Mouse (Mus musculus) limb, embryonic 14.5 days (tissue): Measurements from ENCODE around the gene Lnx1. TPM values are rescaled to one million over a fixed set of nuclear protein-coding genes. Genes with fewer than 3 reads are reported as not detected.
A peak's percentile ranks its signal among the peaks of the same experiment; 100 is the strongest.

ENCODE experiments used
- ATAC-seq: fragments of 200-750 bp; cut with Nextera tagmentation; 2 replicates; pipeline ENCODE4 v1.8.0; 2017; ENCODE audit warnings: low read depth, moderate number of reproducible peaks, moderate TSS enrichment; ENCODE audit not compliant: low FRiP score
- DNase-seq: peaks from one replicate; pipeline ENCODE4 v3.0.0-alpha.2; 2015; ENCODE audit warnings: low spot score
- H3K27ac ChIP-seq: fragments of 300-500 bp; sonication (generic); replicated peaks from 2 replicates; pipeline ENCODE4 v1.5.1; 2014; ENCODE audit warnings: low read depth, mild to moderate bottlenecking, low read length, moderate library complexity, mixed read lengths
- H3K27me3 ChIP-seq: fragments of 300-500 bp; sonication (generic); 2 replicates; pipeline ENCODE4 v1.6.1; 2014; ENCODE audit warnings: low read length, mixed read lengths; ENCODE audit not compliant: control insufficient read depth, insufficient read depth
- H3K36me3 ChIP-seq: fragments of 300-500 bp; sonication (generic); 2 replicates; pipeline ENCODE4 v1.6.1; 2014; ENCODE audit warnings: mild to moderate bottlenecking, low read length, moderate library complexity, mixed read lengths; ENCODE audit not compliant: control insufficient read depth, insufficient read depth
- H3K4me1 ChIP-seq: fragments of 300-500 bp; sonication (generic); 2 replicates; pipeline ENCODE4 v1.6.1; 2014; ENCODE audit warnings: antibody characterized with exemption, low read length, mixed read lengths; ENCODE audit not compliant: control insufficient read depth, insufficient read depth
- H3K4me2 ChIP-seq: fragments of 300-500 bp; sonication (generic); replicated peaks from 2 replicates; pipeline ENCODE4 v1.6.1; 2014; ENCODE audit warnings: low read depth, mild to moderate bottlenecking, low read length, moderate library complexity; ENCODE audit not compliant: severe bottlenecking
- H3K4me3 ChIP-seq: fragments of 300-500 bp; sonication (generic); replicated peaks from 2 replicates; pipeline ENCODE4 v1.5.1; 2014; ENCODE audit warnings: low read length
- H3K9ac ChIP-seq: fragments of 300-500 bp; sonication (generic); 2 replicates; pipeline ENCODE4 v1.6.1; 2014; ENCODE audit warnings: mild to moderate bottlenecking, low read depth, low read length, moderate library complexity; ENCODE audit not compliant: severe bottlenecking
- H3K9me3 ChIP-seq: fragments of 300-500 bp; sonication (generic); 2 replicates; pipeline ENCODE4 v1.6.1; 2016; ENCODE audit warnings: low read length; ENCODE audit not compliant: control insufficient read depth
- POLR2A ChIP-seq: fragments of 200-500 bp; IDR thresholded peaks from 2 replicates; pipeline ENCODE4 v1.8.0; 2012; ENCODE audit warnings: inconsistent platforms, mild to moderate bottlenecking, moderate library complexity, borderline replicate concordance; ENCODE audit not compliant: insufficient read depth, insufficient read length; ENCODE audit errors: extremely low read depth
- WGBS: fragments of 180-500 bp; shearing (Covaris S2); extraction: QIAGEN DNeasy Blood & Tissue Kit; methylation state at CpG from one replicate; pipeline ENCODE4 v1.1.7; 2014; 5-methylcytosine and 5-hydroxymethylcytosine counted together
- polyA plus RNA-seq, 2 experiments: library from polyadenylated mRNA; depleted of rRNA in 1 of 2; stranded (reverse) in 1 of 2; unstranded in 1 of 2; fragments of >200 nt; fragmentation: Nextera tagmentation in 1 of 2; extraction: Ambion mirVana in 1 of 2; gene quantifications; 2 replicates each; pipeline versions ENCODE4 v1.2.1 to v1.2.3; 2012 to 2014

The Lnx1 gene
- polyA plus RNA-seq, 2 experiments, result 0.92 to 1.0 TPM

GRCm38 (mm10) chr5:74668956-74669355 is 33.8 kb downstream of the Lnx1 start:
- DNase-seq (no peak), ATAC-seq (no peak)
- H3K4me3 ChIP-seq, result no peak overlapping the region
- WGBS, result 53% methylated on average over 6 of the region's 6 CpGs
- no peaks in the 10 kb centered on the region for H3K36me3 ChIP-seq
- no peak overlapping the region for H3K9ac ChIP-seq
- no peaks in the 10 kb centered on the region for H3K9me3 ChIP-seq
- no peak overlapping the region for H3K4me2 ChIP-seq
- no peaks in the 10 kb centered on the region for H3K27me3 ChIP-seq
- H3K4me1 ChIP-seq, result peaks cover 4% of the 10 kb centered on the region; the same call in 1 of the 2 replicates
- TF ChIP-seq POLR2A, result no peak
- H3K27ac ChIP-seq, result no peak overlapping the region

- Histone ChIP-seq H3K27ac (no peak overlapping the region), H3K27me3 (no peaks in the 10 kb centered on the region), H3K4me2 (no peak overlapping the region), H3K4me3 (no peak overlapping the region), H3K9ac (no peak overlapping the region), H3K36me3 (no peaks in the 10 kb centered on the region), H3K9me3 (no peaks in the 10 kb centered on the region), H3K4me1 (peaks cover 14% of the 10 kb centered on the region)
- no peak for TF ChIP-seq POLR2A
- WGBS, result 19% methylated on average over 1 of the region's 1 CpGs
- DNase-seq (peak; percentile 56), ATAC-seq (no peak)
Observed at GRCm38 (mm10) chr5:74662618-74663017, 40.1 kb downstream of the Lnx1 start.

GRCm38 (mm10) chr5:74661734-74662560 is 40.8 kb downstream of the Lnx1 start:
- Histone ChIP-seq H3K27me3 (no peaks in the 10 kb centered on the region), H3K4me1 (peaks cover 16% of the 10 kb centered on the region), H3K4me2 (no peak overlapping the region), H3K4me3 (no peak overlapping the region), H3K9ac (no peak overlapping the region), H3K9me3 (no peaks in the 10 kb centered on the region), H3K27ac (no peak overlapping the region), H3K36me3 (no peaks in the 10 kb centered on the region)
- no peak for TF ChIP-seq POLR2A
- WGBS, result 57% methylated on average over 4 of the region's 4 CpGs
- ATAC-seq, result no peak
- no peak for DNase-seq

- DNase-seq, result no peak
- Histone ChIP-seq H3K9me3 (no peaks in the 10 kb centered on the region), H3K4me1 (peaks cover 16% of the 10 kb centered on the region), H3K4me2 (no peak overlapping the region), H3K4me3 (no peak overlapping the region), H3K27me3 (no peaks in the 10 kb centered on the region), H3K36me3 (no peaks in the 10 kb centered on the region), H3K9ac (no peak overlapping the region), H3K27ac (no peak overlapping the region)
- TF ChIP-seq POLR2A, result no peak
- ATAC-seq, result no peak
- WGBS, result 32% methylated on average over 4 of the region's 4 CpGs
Observed at GRCm38 (mm10) chr5:74659856-74660255, 42.9 kb downstream of the Lnx1 start.

- no peak overlapping the region for H3K4me2 ChIP-seq
- no peak for DNase-seq
- H3K9me3 ChIP-seq, result no peaks in the 10 kb centered on the region
- no peak for ATAC-seq
- no peaks in the 10 kb centered on the region for H3K27me3 ChIP-seq
- no peak overlapping the region for H3K27ac ChIP-seq
- TF ChIP-seq POLR2A, result no peak
- no peak overlapping the region for H3K9ac ChIP-seq
- H3K36me3 ChIP-seq, result no peaks in the 10 kb centered on the region
- H3K4me1 ChIP-seq, result peaks cover 16% of the 10 kb centered on the region
- H3K4me3 ChIP-seq, result no peak overlapping the region
- WGBS, result 88% methylated on average over 5 of the region's 5 CpGs
Observed at GRCm38 (mm10) chr5:74659281-74659680, 43.4 kb downstream of the Lnx1 start.
